Mouse (Mus musculus) heart, postnatal 0 days (tissue): ENCODE measurements around the gene Lzic.

ENCODE experiments used
- CTCF ChIP-seq: IDR thresholded peaks from 2 replicates; pipeline ENCODE4 v1.5.1; 2016; ENCODE audit warnings: antibody characterized with exemption, control low read depth, low read depth
- EP300 ChIP-seq: IDR thresholded peaks from 2 replicates; pipeline ENCODE4 v1.6.1; 2016; ENCODE audit warnings: antibody characterized with exemption, low read depth

DNA sequence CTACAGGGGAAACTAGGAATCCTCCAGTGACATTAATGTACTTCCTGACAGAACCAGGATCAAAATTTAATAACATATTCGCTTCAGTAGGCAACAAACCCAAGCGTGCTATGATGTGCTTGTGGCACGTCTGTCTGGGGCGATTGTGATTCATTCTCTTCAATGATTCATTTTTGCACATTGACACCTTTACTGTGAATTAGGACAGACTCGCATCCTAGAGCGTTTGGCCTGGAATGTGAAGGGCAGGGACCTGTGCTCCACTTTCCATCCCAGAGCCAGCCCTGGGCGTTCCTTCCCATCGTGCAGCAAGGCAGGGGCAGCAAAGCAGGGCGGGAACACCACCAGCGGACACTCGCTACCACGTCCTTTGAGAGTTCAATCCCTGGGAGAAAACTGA lies 57.4 kb downstream of the Lzic start:
- TF ChIP-seq EP300 (no peak), CTCF (no peak)
